Mouse (Mus musculus) forebrain, postnatal 0 days (tissue): Measurements from ENCODE around the gene Cyp2t4. TPM values are rescaled to one million over a fixed set of nuclear protein-coding genes. Genes with fewer than 3 reads are reported as not detected.

Experiments used
- ATAC-seq: fragments of 200-750 bp; cut with Nextera tagmentation; 2 replicates; pipeline ENCODE4 v1.8.0; 2017; ENCODE audit warnings: mild to moderate bottlenecking, moderate library complexity
- DNase-seq: peaks from one replicate; pipeline ENCODE4 v3.0.0-alpha.2; 2015
- H3K27ac ChIP-seq: fragments of 300-500 bp; sonication (generic); 2 replicates; pipeline ENCODE4 v1.5.1; 2014; ENCODE audit warnings: low read depth, mild to moderate bottlenecking, antibody characterized with exemption, low read length, moderate library complexity, mixed read lengths
- H3K27me3 ChIP-seq: fragments of 300-500 bp; sonication (generic); 2 replicates; pipeline ENCODE4 v1.6.1; 2014; ENCODE audit warnings: mild to moderate bottlenecking, low read length, mixed read lengths; ENCODE audit not compliant: insufficient read depth
- H3K36me3 ChIP-seq: fragments of 300-500 bp; sonication (generic); 2 replicates; pipeline ENCODE4 v1.6.1; 2014; ENCODE audit warnings: mild to moderate bottlenecking, moderate library complexity; ENCODE audit not compliant: insufficient read depth
- H3K4me1 ChIP-seq: fragments of 300-500 bp; sonication (generic); 2 replicates; pipeline ENCODE4 v1.6.1; 2014; ENCODE audit warnings: antibody characterized with exemption; ENCODE audit not compliant: insufficient read depth
- H3K4me2 ChIP-seq: fragments of 300-500 bp; sonication (generic); 2 replicates; pipeline ENCODE4 v1.6.1; 2014; ENCODE audit warnings: low read depth, mild to moderate bottlenecking, moderate library complexity
- H3K4me3 ChIP-seq: fragments of 300-500 bp; sonication (generic); 2 replicates; pipeline ENCODE4 v1.5.1; 2014; ENCODE audit warnings: low read depth, low read length, mixed read lengths
- H3K9ac ChIP-seq: fragments of 300-500 bp; sonication (generic); 2 replicates; pipeline ENCODE4 v1.6.1; 2014; ENCODE audit warnings: mild to moderate bottlenecking
- H3K9me3 ChIP-seq: fragments of 300-500 bp; sonication (generic); 2 replicates; pipeline ENCODE4 v1.6.1; 2016; ENCODE audit warnings: low read length
- CTCF ChIP-seq: sonication (generic); IDR thresholded peaks from 2 replicates; pipeline ENCODE4 v1.5.1; 2016; ENCODE audit warnings: antibody characterized with exemption, control low read depth, low read depth
- WGBS: fragments of 180-500 bp; shearing (Covaris S2); extraction: QIAGEN DNeasy Blood & Tissue Kit; methylation state at CpG from one replicate; pipeline ENCODE4 v1.1.7; 2014; 5-methylcytosine and 5-hydroxymethylcytosine counted together
- polyA plus RNA-seq: library from polyadenylated mRNA; unstranded; fragments of >200 nt; fragmentation: Nextera tagmentation; extraction: Ambion mirVana; gene quantifications from 2 replicates; pipeline ENCODE4 v1.2.1, GENCODE M21; 2015
- total RNA-seq: library from RNA; depleted of rRNA; stranded (reverse); fragments of >200 nt; gene quantifications from 2 replicates; pipeline ENCODE4 v1.2.3, GENCODE M21; 2014; rRNA removed

Gene Cyp2t4
- total RNA-seq (not detected in 2 replicates), polyA plus RNA-seq (0.13 and 0.34 TPM in 2 replicates)

DNA sequence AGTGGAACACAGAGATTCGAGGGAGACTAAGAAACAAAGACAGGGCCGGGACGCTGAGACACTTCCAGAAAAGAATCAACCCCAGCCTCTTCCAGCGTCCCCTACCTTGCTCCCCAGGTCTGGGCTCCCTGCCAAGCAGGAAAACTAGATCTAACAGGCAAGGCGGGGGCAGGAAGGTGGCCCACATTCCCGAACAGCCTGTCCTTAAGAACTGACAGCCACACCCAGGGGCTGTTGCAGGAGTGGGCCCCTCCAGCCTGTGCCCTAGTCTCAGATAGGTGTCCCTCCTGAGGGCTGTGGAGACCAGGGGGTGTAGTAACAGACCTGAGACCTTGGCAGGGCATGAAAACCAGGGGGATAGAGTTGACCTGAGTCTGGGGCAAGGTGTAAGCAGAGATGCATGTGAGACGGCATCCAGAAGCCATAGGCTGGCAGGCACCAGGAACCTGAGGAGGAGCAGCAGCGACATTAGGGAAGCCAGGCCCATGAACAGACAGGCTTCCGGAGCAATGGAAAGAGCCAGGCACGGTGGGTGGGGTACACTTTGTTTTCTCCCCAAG, at the start of gene Cyp2t4:
Gene Cyp2t4, plus strand, starts transcription at position 510 of the 560 bp plus-strand sequence.
- TF ChIP-seq CTCF, result no peak
- ATAC-seq (no peak), DNase-seq (no peak)
- no peak within 1 kb of the TSS for H3K27ac ChIP-seq
- H3K4me3 ChIP-seq, result no peak within 1 kb of the TSS
- peaks cover 12% of the 10 kb centered on the region for H3K36me3 ChIP-seq
- no peaks in the 10 kb centered on the region for H3K9me3 ChIP-seq
- no peak within 1 kb of the TSS for H3K4me2 ChIP-seq
- no peaks in the 10 kb centered on the region for H3K27me3 ChIP-seq
- no peak within 1 kb of the TSS for H3K9ac ChIP-seq
- WGBS, result 62% methylated on average over 10 of the region's 10 CpGs
- no peaks in the 10 kb centered on the region for H3K4me1 ChIP-seq

DNA sequence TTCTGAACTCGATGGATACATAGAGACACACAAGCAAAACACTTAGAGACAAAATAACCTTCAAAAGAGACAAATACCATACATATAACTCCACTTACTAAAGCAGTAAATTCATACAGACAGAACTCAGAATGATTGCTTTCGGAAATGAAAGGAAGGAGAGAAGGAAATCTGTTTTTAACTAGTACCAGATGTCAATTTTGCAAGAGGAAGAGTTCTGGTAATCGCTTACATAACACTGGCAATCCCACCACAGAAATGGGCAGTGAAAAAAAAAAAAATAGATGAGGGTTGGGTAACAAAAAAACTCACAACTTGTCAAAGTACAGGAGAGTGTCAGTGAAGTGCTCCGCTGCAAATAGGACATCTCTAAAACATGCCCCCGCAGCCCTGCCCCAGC, 48.6 kb upstream of the Cyp2t4 start:
- Histone ChIP-seq H3K9ac (no peak overlapping the region), H3K4me1 (no peaks in the 10 kb centered on the region), H3K36me3 (no peaks in the 10 kb centered on the region), H3K27me3 (no peaks in the 10 kb centered on the region), H3K27ac (no peak overlapping the region), H3K4me2 (no peak overlapping the region), H3K9me3 (0 out of 2 replicates have a peak, but pooled peaks cover 5% of the 10 kb centered on the region), H3K4me3 (no peak overlapping the region)
- no peak for TF ChIP-seq CTCF
- ATAC-seq (no peak), DNase-seq (no peak)
- WGBS, result 73% methylated on average over 5 of the region's 5 CpGs

DNA sequence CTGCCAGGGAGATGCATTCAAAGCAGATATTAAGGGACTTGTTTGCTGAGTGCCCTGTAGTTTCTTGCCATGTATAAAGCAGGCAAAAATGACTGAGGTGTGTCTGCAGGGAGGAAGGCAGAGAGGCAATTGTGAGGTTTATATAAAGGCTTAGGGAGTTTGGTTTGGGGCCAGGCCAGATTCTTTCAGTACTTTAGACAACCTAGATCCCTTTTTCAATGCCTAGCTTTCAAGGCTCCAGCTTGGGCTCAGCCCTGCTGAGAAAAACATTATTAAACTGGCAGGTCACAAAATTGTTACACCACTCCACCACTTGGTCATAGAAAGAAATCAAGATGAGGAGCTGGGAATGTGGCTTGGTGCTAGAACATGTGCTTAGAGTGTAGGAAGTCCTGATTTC, 43.2 kb upstream of the Cyp2t4 start:
- Histone ChIP-seq H3K9me3 (0 out of 2 replicates have a peak, but pooled peaks cover 5% of the 10 kb centered on the region), H3K9ac (no peak overlapping the region), H3K27me3 (no peaks in the 10 kb centered on the region), H3K36me3 (no peaks in the 10 kb centered on the region), H3K4me2 (no peak overlapping the region), H3K27ac (no peak overlapping the region), H3K4me1 (no peaks in the 10 kb centered on the region), H3K4me3 (no peak overlapping the region)
- ATAC-seq (no peak), DNase-seq (no peak)
- TF ChIP-seq CTCF, result no peak

DNA sequence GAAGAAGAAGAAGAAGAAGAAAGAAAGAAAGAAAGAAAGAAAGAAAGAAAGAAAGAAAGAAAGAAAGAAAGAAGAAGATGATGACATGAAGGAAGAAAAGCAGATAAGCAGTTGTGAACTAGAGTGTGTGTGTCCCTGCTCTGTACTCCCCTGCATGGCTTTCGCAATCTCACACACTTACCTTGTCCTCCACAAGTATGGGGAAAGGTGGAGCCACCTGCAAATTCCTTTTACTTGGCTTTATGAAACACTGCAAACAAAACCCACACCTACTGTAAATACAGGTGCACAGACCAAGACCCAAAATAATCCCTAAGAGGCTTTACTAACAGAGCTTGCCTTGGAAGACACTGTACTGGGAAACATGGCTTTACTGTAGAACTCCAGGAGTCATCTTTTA, 42.5 kb upstream of the Cyp2t4 start:
- no peaks in the 10 kb centered on the region for H3K27me3 ChIP-seq
- TF ChIP-seq CTCF, result no peak
- H3K4me3 ChIP-seq, result no peak overlapping the region
- 93% methylated on average over 1 of the region's 1 CpGs for WGBS
- H3K27ac ChIP-seq, result no peak overlapping the region
- DNase-seq (no peak), ATAC-seq (no peak)
- H3K9ac ChIP-seq, result no peak overlapping the region
- 0 out of 2 replicates have a peak, but pooled peaks cover 5% of the 10 kb centered on the region for H3K9me3 ChIP-seq
- no peaks in the 10 kb centered on the region for H3K4me1 ChIP-seq
- H3K36me3 ChIP-seq, result no peaks in the 10 kb centered on the region
- H3K4me2 ChIP-seq, result no peak overlapping the region

DNA sequence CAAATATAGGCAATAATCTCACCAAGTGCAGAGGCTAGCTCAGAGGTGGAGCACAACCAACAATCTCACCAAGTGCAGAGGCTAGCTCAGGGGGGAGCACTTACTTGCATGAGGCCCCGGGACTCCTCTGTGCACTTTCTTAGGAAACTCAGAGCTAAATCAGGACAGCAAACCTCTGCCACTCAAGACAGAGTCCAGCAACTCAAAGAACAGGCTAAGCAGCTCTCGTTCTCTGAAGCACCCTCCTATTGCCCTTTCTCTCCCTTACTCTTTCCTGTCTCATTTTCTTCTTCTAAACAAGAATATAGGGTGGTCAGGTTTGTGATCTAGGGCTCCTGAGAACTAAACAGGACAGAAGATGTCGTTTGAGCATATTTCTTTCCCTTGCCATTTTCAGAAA, 41.5 kb upstream of the Cyp2t4 start:
- WGBS, result 69% methylated on average over 3 of the region's 3 CpGs
- Histone ChIP-seq H3K27me3 (no peaks in the 10 kb centered on the region), H3K4me1 (no peaks in the 10 kb centered on the region), H3K4me2 (no peak overlapping the region), H3K27ac (no peak overlapping the region), H3K4me3 (no peak overlapping the region), H3K9me3 (0 out of 2 replicates have a peak, but pooled peaks cover 5% of the 10 kb centered on the region), H3K9ac (no peak overlapping the region), H3K36me3 (no peaks in the 10 kb centered on the region)
- ATAC-seq, result no peak
- no peak for TF ChIP-seq CTCF
- DNase-seq, result no peak

DNA sequence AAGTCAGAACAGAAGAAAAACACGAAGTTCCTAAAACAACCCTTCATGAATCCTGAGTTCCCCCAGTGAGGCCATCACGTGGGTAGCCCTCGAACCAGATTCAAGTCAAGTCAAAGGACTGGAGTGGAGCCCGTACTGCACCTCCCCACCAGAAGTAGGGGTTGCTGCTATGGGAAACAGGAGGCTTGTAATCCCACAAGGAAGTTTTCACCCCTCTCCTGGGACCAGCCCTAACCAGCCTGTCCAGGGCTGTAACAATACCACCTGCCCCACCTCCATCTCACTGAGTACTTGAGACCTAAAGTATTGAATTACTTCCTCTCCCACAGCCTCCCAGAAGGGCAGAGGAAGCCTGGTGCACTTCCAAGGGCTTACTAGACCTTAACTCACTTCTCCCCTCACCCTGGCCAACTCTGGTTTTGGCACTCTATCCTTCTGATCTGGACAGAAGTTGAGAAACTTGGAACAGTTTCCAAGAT, 35.4 kb upstream of the Cyp2t4 start:
- H3K27me3 ChIP-seq, result no peaks in the 10 kb centered on the region
- no peaks in the 10 kb centered on the region for H3K9me3 ChIP-seq
- no peak for TF ChIP-seq CTCF
- no peaks in the 10 kb centered on the region for H3K36me3 ChIP-seq
- no peaks in the 10 kb centered on the region for H3K4me1 ChIP-seq
- H3K9ac ChIP-seq, result no peak overlapping the region
- H3K27ac ChIP-seq, result no peak overlapping the region
- H3K4me2 ChIP-seq, result no peak overlapping the region
- no peak overlapping the region for H3K4me3 ChIP-seq
- WGBS, result 65% methylated on average over 4 of the region's 4 CpGs
- DNase-seq (no peak), ATAC-seq (no peak)

DNA sequence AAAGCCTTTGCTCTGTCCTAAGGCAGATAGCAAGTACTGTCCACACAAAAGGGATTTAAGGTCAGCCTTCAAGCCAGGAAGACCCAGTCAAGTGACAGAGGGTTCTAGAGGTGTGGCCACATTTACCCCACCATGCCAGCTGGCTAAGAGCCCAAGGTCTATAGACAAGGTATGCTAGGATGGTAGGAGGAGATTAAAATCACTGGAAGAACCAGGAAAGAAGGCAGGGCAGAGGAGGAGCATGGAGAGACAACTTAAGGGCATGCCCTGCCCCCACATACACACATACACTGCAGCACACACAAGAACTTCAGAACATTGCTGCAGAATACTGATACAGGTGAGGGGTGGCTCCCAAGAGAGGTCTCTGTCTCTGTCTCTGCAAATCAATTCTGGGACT, 33.8 kb upstream of the Cyp2t4 start, which contains the start of gene Cyp2f2:
Gene Cyp2f2, plus strand, starts transcription at position 234 of the 400 bp plus-strand sequence.
- Histone ChIP-seq H3K36me3 (no peaks in the 10 kb centered on the region), H3K9ac (no peak within 1 kb of the TSS), H3K27me3 (no peaks in the 10 kb centered on the region), H3K4me1 (no peaks in the 10 kb centered on the region), H3K4me3 (no peak within 1 kb of the TSS), H3K4me2 (no peak within 1 kb of the TSS), H3K9me3 (no peaks in the 10 kb centered on the region), H3K27ac (no peak within 1 kb of the TSS)
- DNase-seq (no peak), ATAC-seq (no peak)
- no peak for TF ChIP-seq CTCF
